Mouse (Mus musculus) neural tube, embryonic 13.5 days (tissue): ENCODE data around the gene Gsdmc4. TPM values are rescaled to one million over a fixed set of nuclear protein-coding genes. Genes with fewer than 3 reads are reported as not detected.
"Not testable (repeated sequence)": the region's sequence is repeated elsewhere in the genome, so short reads cannot be mapped to it uniquely, and the experiment has no call there.

Experiments used
- ATAC-seq: fragments of 200-750 bp; cut with Nextera tagmentation; 2 replicates; pipeline ENCODE4 v1.8.0; 2017; ENCODE audit warnings: low read depth, mild to moderate bottlenecking, moderate TSS enrichment, moderate library complexity
- H3K27ac ChIP-seq: fragments of 300-500 bp; sonication (generic); replicated peaks from 2 replicates; pipeline ENCODE4 v1.5.1; 2015; ENCODE audit warnings: moderate library complexity, mild to moderate bottlenecking, inconsistent platforms
- H3K27me3 ChIP-seq: fragments of 300-500 bp; sonication (generic); 2 replicates; pipeline ENCODE4 v1.6.1; 2015; ENCODE audit warnings: mild to moderate bottlenecking, inconsistent platforms
- H3K36me3 ChIP-seq: fragments of 300-500 bp; sonication (generic); 2 replicates; pipeline ENCODE4 v1.6.1; 2015; ENCODE audit warnings: mild to moderate bottlenecking, inconsistent platforms
- H3K4me1 ChIP-seq: fragments of 300-500 bp; sonication (generic); replicated peaks from 2 replicates; pipeline ENCODE4 v1.6.1; 2015; ENCODE audit warnings: inconsistent platforms
- H3K4me2 ChIP-seq: fragments of 300-500 bp; sonication (generic); 2 replicates; pipeline ENCODE4 v1.6.1; 2015; ENCODE audit warnings: inconsistent platforms, mild to moderate bottlenecking, moderate library complexity
- H3K4me3 ChIP-seq: fragments of 300-500 bp; sonication (generic); 2 replicates; pipeline ENCODE4 v1.5.1; 2015; ENCODE audit warnings: mild to moderate bottlenecking, inconsistent platforms
- H3K9ac ChIP-seq: fragments of 300-500 bp; sonication (generic); 2 replicates; pipeline ENCODE4 v1.6.1; 2015; ENCODE audit warnings: moderate library complexity, mild to moderate bottlenecking, inconsistent platforms
- H3K9me3 ChIP-seq: fragments of 300-500 bp; sonication (generic); 2 replicates; pipeline ENCODE4 v1.6.1; 2016; ENCODE audit warnings: inconsistent platforms
- WGBS: fragments of 180-500 bp; shearing (Covaris S2); methylation state at CpG from one replicate; pipeline ENCODE4 v1.1.7; 2015; 5-methylcytosine and 5-hydroxymethylcytosine counted together
- polyA plus RNA-seq: library from polyadenylated mRNA; unstranded; fragments of >200 nt; fragmentation: Nextera tagmentation; extraction: Ambion mirVana; gene quantifications from 2 replicates; pipeline ENCODE4 v1.2.1, GENCODE M21; 2015

Gsdmc4 gene
- polyA plus RNA-seq, result not detected in 2 replicates

DNA sequence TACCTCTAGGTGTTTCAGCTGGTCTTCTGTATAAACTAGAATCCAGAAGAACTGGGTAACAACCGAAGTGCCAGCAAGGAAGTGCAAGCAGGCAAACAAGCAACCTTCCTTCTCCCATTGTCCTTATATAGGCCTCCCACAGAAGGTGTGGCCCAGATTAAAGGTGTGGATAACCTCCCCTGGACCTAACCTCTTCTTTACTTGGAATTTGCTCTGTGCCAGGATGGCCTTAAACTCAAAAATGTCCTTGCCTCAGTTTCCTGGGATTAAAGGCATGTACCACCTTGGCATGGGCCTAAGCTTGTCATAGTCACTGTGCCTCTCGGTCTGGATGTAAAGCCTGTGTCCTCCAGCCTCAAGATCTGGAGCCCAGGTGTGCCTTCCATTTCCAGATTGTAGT, at the start of gene Gsdmc4:
TSS of gene Gsdmc4 (minus strand) at position 101 of the 400 bp plus-strand sequence.
- not testable (repeated sequence) for H3K4me2 ChIP-seq, ATAC-seq, H3K36me3 ChIP-seq, H3K4me3 ChIP-seq, H3K9ac ChIP-seq, H3K9me3 ChIP-seq, H3K27ac ChIP-seq, H3K27me3 ChIP-seq, H3K4me1 ChIP-seq
- 88% methylated on average over 2 of the region's 2 CpGs for WGBS

DNA sequence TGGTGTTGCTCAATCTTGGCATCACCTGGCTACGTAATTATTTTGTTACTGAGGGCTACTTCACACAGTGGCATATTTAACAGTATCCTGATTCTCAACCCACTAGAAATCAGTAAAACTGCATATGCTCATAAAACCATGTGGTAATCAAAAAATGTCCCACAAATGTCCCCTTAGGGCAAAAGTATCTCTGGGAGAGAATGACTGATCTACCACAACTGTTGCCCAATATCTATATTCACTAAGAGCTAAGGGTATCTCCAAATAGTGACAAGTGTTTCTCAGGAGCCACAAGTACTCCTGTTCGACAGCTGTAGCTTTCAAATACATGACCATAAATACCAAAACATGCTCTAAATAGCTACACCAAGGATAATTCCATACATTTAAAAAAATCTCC, 48.4 kb upstream of the Gsdmc4 start:
- 95% methylated on average over 2 of the region's 2 CpGs for WGBS
- no peaks in the 10 kb centered on the region for H3K4me1 ChIP-seq
- no peak overlapping the region for H3K4me2 ChIP-seq
- no peak overlapping the region for H3K27ac ChIP-seq
- H3K9ac ChIP-seq, result no peak overlapping the region
- no peak overlapping the region for H3K4me3 ChIP-seq
- no peaks in the 10 kb centered on the region for H3K36me3 ChIP-seq
- no peaks in the 10 kb centered on the region for H3K27me3 ChIP-seq
- no peaks in the 10 kb centered on the region for H3K9me3 ChIP-seq
- ATAC-seq, result no peak

DNA sequence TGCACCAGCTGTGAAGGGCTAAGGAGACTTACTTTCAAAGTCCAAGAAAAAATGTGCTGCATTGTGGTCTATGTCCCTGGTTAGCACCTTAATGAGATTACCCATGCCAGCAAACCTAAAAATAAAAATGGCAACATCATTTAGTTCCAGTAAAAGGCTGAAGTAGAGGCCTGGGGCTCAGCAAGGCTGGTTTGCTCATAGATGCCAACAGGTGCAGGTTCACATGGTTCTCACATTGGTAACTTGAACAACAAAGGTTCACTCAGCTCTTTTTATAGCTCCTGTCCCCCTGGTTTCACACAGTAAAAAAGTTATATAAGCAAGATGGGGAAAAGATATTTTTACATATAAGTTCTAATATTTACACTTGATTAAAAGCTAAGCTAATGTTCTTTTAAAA, 45.5 kb upstream of the Gsdmc4 start:
- H3K36me3 ChIP-seq, result no peaks in the 10 kb centered on the region
- H3K9me3 ChIP-seq, result no peaks in the 10 kb centered on the region
- no peak for ATAC-seq
- no peak overlapping the region for H3K27ac ChIP-seq
- H3K4me3 ChIP-seq, result no peak overlapping the region
- no peak overlapping the region for H3K9ac ChIP-seq
- no peaks in the 10 kb centered on the region for H3K4me1 ChIP-seq
- no peak overlapping the region for H3K4me2 ChIP-seq
- no peaks in the 10 kb centered on the region for H3K27me3 ChIP-seq

DNA sequence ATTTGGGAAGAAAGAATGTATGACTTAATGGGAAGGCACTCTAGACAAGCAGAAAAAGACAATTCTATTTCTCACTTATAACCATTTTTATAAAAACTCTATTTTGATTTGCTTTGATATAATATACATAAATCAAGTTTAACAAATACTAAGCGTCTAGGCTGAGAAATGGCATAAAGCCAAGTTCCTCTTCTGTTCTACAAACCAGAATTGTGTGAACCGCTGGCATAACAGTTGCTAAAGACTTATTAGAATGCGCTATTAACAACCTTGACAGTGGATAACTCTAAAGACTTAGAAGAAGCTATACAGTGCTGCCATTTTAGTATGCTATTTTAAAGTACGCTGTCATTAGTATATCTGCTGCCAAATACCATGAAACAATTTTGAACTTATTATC, 41.2 kb upstream of the Gsdmc4 start:
- 71% methylated on average over 4 of the region's 4 CpGs for WGBS
- Histone ChIP-seq H3K4me1 (no peaks in the 10 kb centered on the region), H3K9ac (no peak overlapping the region), H3K9me3 (no peaks in the 10 kb centered on the region), H3K4me2 (no peak overlapping the region), H3K36me3 (no peaks in the 10 kb centered on the region), H3K4me3 (no peak overlapping the region), H3K27ac (no peak overlapping the region), H3K27me3 (no peaks in the 10 kb centered on the region)
- ATAC-seq, result no peak

DNA sequence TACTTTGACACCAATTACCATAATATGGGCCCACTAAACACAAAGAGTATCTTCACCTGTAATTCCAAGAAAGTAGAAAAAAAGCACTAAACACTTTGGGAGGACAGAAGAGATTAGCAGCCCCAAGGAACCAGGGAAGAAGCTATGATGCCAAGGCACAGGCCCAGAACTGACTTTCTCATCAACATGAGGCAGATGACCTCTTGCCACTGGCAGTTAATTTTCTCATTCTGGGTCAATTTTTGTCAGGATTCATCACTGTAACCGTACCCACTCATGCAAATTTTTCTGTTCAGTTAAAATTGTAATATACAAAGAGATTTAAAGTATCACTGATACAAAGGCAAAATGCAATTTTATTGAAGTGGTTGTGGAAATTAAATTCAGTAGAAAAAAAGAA, 29.1 kb upstream of the Gsdmc4 start:
- Histone ChIP-seq H3K4me2 (no peak overlapping the region), H3K27me3 (no peaks in the 10 kb centered on the region), H3K4me1 (no peaks in the 10 kb centered on the region), H3K36me3 (peaks cover 37% of the 10 kb centered on the region), H3K4me3 (no peak overlapping the region), H3K9me3 (no peaks in the 10 kb centered on the region), H3K27ac (no peak overlapping the region), H3K9ac (no peak overlapping the region)
- ATAC-seq, result no peak
- WGBS, result 88% methylated on average over 1 of the region's 1 CpGs

DNA sequence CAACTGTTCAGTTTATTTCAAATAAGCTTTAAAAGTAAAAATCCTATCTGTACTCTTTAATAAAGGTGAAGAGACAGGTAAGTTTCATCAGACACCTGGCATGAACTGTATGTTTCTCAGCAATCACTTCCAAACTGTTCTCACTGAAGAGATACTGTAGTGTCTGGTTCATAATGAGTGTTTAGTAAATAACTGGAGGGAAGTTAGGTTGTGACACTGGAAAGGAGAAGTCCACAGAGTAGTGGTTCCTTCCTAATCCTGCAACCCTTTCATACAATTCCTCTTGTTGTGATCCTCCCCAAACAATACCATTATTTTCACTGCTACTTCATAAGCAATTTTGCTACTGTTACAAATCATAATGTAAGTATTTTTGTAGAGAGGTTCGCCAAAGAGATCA, 20.6 kb upstream of the Gsdmc4 start:
- WGBS, result 92% methylated on average over 1 of the region's 1 CpGs
- Histone ChIP-seq H3K4me2 (no peak overlapping the region), H3K4me1 (no peaks in the 10 kb centered on the region), H3K9me3 (no peaks in the 10 kb centered on the region), H3K4me3 (no peak overlapping the region), H3K27ac (no peak overlapping the region), H3K36me3 (peaks cover 66% of the 10 kb centered on the region), H3K27me3 (no peaks in the 10 kb centered on the region), H3K9ac (no peak overlapping the region)
- no peak for ATAC-seq

DNA sequence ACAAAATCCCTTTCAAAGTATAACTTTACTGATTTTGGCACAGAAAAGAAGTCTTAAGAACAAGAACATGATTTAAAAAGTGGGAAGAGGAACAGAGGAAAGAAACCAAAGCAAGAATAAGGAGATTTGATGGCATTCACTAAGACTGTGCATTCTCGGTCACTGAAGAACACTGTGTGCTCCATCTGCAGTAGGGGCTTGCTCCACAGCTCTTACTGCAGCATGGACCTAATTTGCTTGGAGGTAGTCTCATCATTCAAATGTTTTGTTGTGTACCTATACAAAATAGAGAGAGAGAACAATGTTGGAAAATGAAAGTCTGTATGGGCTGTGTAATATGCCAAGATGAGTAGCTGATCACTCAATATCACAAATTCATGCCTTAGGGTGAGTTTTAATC, 19.3 kb upstream of the Gsdmc4 start:
- Histone ChIP-seq H3K36me3 (peaks cover 58% of the 10 kb centered on the region), H3K4me1 (no peaks in the 10 kb centered on the region), H3K27ac (no peak overlapping the region), H3K4me3 (no peak overlapping the region), H3K9me3 (no peaks in the 10 kb centered on the region), H3K27me3 (no peaks in the 10 kb centered on the region), H3K4me2 (no peak overlapping the region), H3K9ac (no peak overlapping the region)
- 95% methylated on average over 1 of the region's 1 CpGs for WGBS
- ATAC-seq, result no peak

DNA sequence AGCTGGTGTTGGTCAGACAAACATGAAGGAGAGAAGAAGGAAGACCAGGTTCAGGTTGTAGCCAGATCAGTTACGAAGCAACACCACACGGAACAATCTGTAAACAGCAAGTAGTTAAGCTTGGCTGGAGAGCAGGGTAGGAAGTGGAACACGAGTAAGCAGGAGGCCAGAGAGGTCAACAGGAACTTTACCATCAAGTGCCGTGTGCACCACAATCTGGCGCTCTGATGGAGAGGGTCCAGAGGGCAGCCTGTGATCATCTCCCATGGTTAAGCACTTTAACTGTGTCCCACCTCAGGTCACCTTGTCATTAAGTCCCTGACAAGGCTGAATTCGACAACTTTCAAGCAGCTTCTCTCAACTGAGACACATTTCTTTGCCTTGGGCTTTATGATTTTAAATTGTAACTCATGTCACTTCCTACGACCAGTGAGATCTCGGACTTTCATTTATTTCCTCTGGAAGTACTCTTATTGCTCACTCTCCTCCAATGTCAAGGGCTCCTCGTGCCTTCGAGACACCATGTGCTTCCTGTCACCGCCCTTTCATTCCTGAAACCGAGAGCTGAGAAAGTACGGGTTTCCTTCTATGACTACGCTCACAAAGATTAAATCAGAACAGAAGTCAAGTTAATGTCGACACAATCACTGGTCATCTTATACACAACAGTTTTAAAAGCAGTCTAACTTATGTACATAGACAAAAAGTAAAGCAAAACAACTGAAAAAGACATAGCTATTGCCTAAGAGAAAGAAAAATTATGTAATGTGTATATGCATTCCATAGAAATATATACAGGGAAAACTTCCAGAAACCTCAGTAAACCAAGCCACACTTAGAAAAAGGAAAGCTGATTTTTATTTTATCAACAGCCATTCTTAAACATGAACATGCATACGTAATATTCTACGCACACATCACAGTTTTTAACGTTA, 18.3 kb upstream of the Gsdmc4 start:
- Histone ChIP-seq H3K27me3 (no peaks in the 10 kb centered on the region), H3K4me3 (no peak overlapping the region), H3K9me3 (no peaks in the 10 kb centered on the region), H3K4me1 (no peaks in the 10 kb centered on the region), H3K36me3 (peaks cover 52% of the 10 kb centered on the region), H3K27ac (no peak overlapping the region), H3K4me2 (no peak overlapping the region), H3K9ac (no peak overlapping the region)
- WGBS, result 93% methylated on average over 18 of the region's 18 CpGs
- no peak for ATAC-seq

DNA sequence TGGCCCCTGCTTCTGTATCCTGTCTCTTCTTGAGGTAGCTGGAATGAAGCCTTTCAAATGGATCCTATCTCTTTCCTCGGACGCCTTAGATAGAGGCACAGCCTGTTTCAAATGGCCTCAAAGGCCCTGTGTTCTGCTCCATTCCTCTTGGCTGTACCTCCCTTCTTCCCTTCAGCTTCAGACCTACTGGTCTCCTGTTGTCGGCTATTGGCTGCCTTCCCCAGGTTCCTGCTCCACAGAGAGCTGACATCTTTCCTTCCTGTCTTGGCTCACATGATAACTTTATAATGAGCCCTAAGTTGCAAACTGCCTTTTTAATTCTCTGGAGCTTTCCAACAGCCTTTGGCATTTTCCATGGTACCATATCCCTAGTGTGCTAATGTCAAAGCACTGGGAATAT, 14.1 kb upstream of the Gsdmc4 start:
- no peak overlapping the region for H3K27ac ChIP-seq
- no peak overlapping the region for H3K4me2 ChIP-seq
- WGBS, result 90% methylated on average over 3 of the region's 3 CpGs
- no peaks in the 10 kb centered on the region for H3K4me1 ChIP-seq
- no peaks in the 10 kb centered on the region for H3K27me3 ChIP-seq
- H3K4me3 ChIP-seq, result no peak overlapping the region
- ATAC-seq, result no peak
- no peak overlapping the region for H3K9ac ChIP-seq
- H3K36me3 ChIP-seq, result peaks cover 22% of the 10 kb centered on the region
- H3K9me3 ChIP-seq, result no peaks in the 10 kb centered on the region

DNA sequence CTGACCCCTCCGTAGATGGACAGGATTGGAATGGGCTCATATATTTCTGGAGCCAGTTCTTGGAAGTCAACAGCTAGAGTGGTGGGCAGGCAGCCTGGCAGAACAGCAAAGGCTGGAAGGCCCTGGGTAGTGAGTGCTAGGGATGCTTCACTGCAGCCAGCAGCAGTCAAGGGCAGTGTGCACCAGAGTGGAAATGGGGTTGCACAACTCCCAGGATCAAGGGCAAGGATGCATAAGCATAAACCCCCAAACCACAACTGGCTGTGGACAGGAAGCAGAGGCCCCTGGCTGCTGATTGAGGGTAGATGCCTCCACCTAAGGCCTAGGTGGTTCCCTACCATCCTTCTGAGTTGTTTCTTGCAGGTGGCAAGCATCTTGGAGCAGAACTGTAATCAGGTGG, 12.4 kb upstream of the Gsdmc4 start:
- 97% methylated on average over 1 of the region's 1 CpGs for WGBS
- H3K9me3 ChIP-seq, result no peaks in the 10 kb centered on the region
- ATAC-seq, result no peak
- H3K27ac ChIP-seq, result no peak overlapping the region
- H3K9ac ChIP-seq, result no peak overlapping the region
- H3K4me2 ChIP-seq, result no peak overlapping the region
- H3K4me1 ChIP-seq, result no peaks in the 10 kb centered on the region
- no peak overlapping the region for H3K4me3 ChIP-seq
- H3K36me3 ChIP-seq, result peaks cover 10% of the 10 kb centered on the region
- H3K27me3 ChIP-seq, result no peaks in the 10 kb centered on the region

DNA sequence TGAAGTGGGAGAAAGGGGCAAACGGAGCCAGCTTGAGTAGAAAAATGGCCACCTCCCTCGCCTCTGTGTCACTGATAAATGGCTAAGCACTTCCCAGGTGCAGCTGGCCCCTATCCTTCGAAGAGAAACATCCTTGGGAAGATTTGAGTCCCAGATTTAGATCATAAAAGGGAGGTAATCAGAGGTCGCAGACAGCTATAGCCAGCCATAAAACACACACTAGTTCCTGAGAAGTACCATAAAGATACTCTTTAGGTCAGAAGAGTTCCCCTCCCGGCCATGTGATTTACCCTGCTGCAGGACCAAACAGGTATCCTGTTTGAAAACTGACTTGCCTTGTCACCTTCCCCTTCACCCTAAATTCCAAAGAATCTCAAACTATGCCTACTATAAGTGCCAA, 9.5 kb upstream of the Gsdmc4 start:
- H3K4me3 ChIP-seq, H3K9me3 ChIP-seq, H3K27me3 ChIP-seq, H3K4me2 ChIP-seq, H3K9ac ChIP-seq, H3K36me3 ChIP-seq, ATAC-seq, H3K27ac ChIP-seq, H3K4me1 ChIP-seq: not testable (repeated sequence)
- 27% methylated on average over 3 of the region's 5 CpGs for WGBS

DNA sequence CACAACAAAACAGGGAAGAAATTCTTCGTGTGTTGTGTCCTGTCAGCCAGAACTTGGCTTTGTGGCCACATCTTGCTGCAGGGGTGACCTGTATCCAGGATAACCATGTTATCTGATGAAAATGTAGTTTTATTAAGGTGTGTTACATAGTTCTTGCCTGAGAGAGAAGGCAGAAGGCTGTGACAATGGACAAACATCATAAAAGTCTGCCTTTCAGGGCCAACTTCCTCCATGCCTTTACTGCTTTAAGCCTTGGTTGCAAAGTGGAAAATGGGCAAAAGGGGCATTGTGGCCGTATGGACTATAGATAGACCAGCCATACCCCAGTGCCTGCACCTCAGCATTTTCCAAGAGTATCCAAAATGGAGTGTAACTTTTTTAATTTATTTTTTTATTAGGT, 7.6 kb upstream of the Gsdmc4 start:
- not testable (repeated sequence) for H3K27me3 ChIP-seq, H3K27ac ChIP-seq, ATAC-seq, H3K4me1 ChIP-seq, H3K9ac ChIP-seq, H3K36me3 ChIP-seq, H3K4me3 ChIP-seq, H3K9me3 ChIP-seq, H3K4me2 ChIP-seq
- 77% methylated on average over 2 of the region's 2 CpGs for WGBS

DNA sequence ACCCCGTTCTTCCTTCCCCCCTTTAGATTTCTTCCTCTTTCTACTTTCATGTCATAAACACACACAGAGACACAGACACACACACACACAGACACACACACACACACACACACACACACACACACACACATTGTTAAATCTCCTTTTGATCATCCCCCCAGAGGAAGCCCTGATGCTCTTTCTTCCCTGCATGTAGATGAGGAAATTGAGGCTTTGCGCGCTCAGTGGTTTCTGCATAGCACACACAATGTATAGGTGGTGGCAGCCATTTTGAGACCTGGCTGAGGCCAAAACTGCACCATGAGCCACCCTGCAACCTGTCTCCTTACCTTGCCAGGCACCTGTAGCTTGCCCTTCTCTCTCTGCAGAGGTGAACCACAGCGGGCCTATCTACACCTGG, 4.5 kb upstream of the Gsdmc4 start:
- H3K36me3 ChIP-seq, H3K4me2 ChIP-seq, H3K27me3 ChIP-seq, H3K27ac ChIP-seq, H3K4me1 ChIP-seq, ATAC-seq, H3K9ac ChIP-seq, H3K4me3 ChIP-seq, H3K9me3 ChIP-seq: not testable (repeated sequence)
- 84% methylated on average over 4 of the region's 4 CpGs for WGBS
